Mouse (Mus musculus) midbrain, embryonic 14.5 days (tissue): ENCODE results near the gene Fam196b. TPM values are rescaled to one million over a fixed set of nuclear protein-coding genes. Genes with fewer than 3 reads are reported as not detected.
A peak's percentile ranks its signal among the peaks of the same experiment; 100 is the strongest.

ENCODE experiments used
- ATAC-seq: fragments of 200-750 bp; cut with Nextera tagmentation; 2 replicates; pipeline ENCODE4 v1.8.0; 2017; ENCODE audit warnings: moderate number of reproducible peaks, moderate library complexity; ENCODE audit not compliant: low FRiP score, low TSS enrichment
- DNase-seq: peaks from one replicate; pipeline ENCODE4 v3.0.0-alpha.2; 2015
- H3K27ac ChIP-seq: fragments of 300-500 bp; sonication (generic); replicated peaks from 2 replicates; pipeline ENCODE4 v1.5.1; 2014; ENCODE audit warnings: mild to moderate bottlenecking, low read depth, low read length, moderate library complexity
- H3K27me3 ChIP-seq: fragments of 300-500 bp; sonication (generic); 2 replicates; pipeline ENCODE4 v1.6.1; 2014; ENCODE audit warnings: low read length, control low read depth, mixed read lengths; ENCODE audit not compliant: control insufficient read depth, insufficient read depth
- H3K36me3 ChIP-seq: fragments of 300-500 bp; sonication (generic); 2 replicates; pipeline ENCODE4 v1.6.1; 2014; ENCODE audit warnings: low read length, control low read depth; ENCODE audit not compliant: control insufficient read depth, insufficient read depth
- H3K4me1 ChIP-seq: fragments of 300-500 bp; sonication (generic); 2 replicates; pipeline ENCODE4 v1.6.1; 2014; ENCODE audit warnings: mild to moderate bottlenecking, antibody characterized with exemption, low read length, control low read depth; ENCODE audit not compliant: control insufficient read depth, insufficient read depth
- H3K4me2 ChIP-seq: fragments of 300-500 bp; sonication (generic); 2 replicates; pipeline ENCODE4 v1.6.1; 2014; ENCODE audit warnings: mild to moderate bottlenecking, low read length, moderate library complexity
- H3K4me3 ChIP-seq: fragments of 300-500 bp; sonication (generic); replicated peaks from 2 replicates; pipeline ENCODE4 v1.5.1; 2014; ENCODE audit warnings: low read depth, low read length
- H3K9ac ChIP-seq: fragments of 300-500 bp; sonication (generic); replicated peaks from 2 replicates; pipeline ENCODE4 v1.6.1; 2014; ENCODE audit warnings: mild to moderate bottlenecking, low read length, moderate library complexity
- H3K9me3 ChIP-seq: fragments of 300-500 bp; sonication (generic); 2 replicates; pipeline ENCODE4 v1.6.1; 2016; ENCODE audit warnings: low read length, control low read depth, mixed read lengths; ENCODE audit not compliant: control insufficient read depth
- WGBS: fragments of 180-500 bp; shearing (Covaris S2); extraction: QIAGEN DNeasy Blood & Tissue Kit; methylation state at CpG from one replicate; pipeline ENCODE4 v1.1.7; 2014; 5-methylcytosine and 5-hydroxymethylcytosine counted together
- polyA plus RNA-seq: library from polyadenylated mRNA; unstranded; fragments of >200 nt; fragmentation: Nextera tagmentation; extraction: Ambion mirVana; gene quantifications from 2 replicates; pipeline ENCODE4 v1.2.1, GENCODE M21; 2014

Fam196b gene
- polyA plus RNA-seq, 1 experiment from 2014 or later: 3.7 TPM

GRCm38 (mm10) chr11:34431371-34431770 is 116.7 kb downstream of the Fam196b start:
- H3K36me3 ChIP-seq: no peaks in the 10 kb centered on the region
- no peak overlapping the region for H3K9ac ChIP-seq
- no peak overlapping the region for H3K27ac ChIP-seq
- 76% methylated on average over 5 of the region's 5 CpGs for WGBS
- no peaks in the 10 kb centered on the region for H3K4me1 ChIP-seq
- DNase-seq: no peak
- no peaks in the 10 kb centered on the region for H3K27me3 ChIP-seq
- no peak for ATAC-seq
- H3K9me3 ChIP-seq: no peaks in the 10 kb centered on the region
- no peak overlapping the region for H3K4me3 ChIP-seq
- no peak overlapping the region for H3K4me2 ChIP-seq

DNA sequence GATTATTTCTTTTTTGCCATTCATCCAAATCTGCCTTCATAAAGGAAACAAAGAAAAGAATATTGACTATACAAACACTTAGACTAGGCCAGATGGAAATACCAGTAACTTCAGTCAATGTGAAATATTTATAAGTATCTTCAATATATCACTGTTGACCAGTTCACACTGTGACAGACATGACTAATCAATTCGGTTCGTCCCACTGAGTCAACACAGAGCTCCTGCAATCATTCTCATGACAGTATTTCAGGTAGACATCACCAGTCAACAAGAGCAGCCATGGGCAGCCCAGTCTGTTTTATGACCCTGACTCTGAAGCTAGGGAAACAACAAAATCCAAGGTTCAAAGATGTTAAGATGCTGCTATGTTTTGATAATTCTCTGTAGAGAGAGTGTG is 117.4 kb downstream of the Fam196b start:
- DNase-seq (no peak), ATAC-seq (no peak)
- H3K4me3 ChIP-seq: no peak overlapping the region
- WGBS: 90% methylated on average over 2 of the region's 2 CpGs
- no peaks in the 10 kb centered on the region for H3K4me1 ChIP-seq
- H3K9me3 ChIP-seq: no peaks in the 10 kb centered on the region
- H3K27me3 ChIP-seq: no peaks in the 10 kb centered on the region
- no peaks in the 10 kb centered on the region for H3K36me3 ChIP-seq
- no peak overlapping the region for H3K4me2 ChIP-seq
- H3K9ac ChIP-seq: no peak overlapping the region
- no peak overlapping the region for H3K27ac ChIP-seq

- WGBS: 48% methylated on average over 1 of the region's 1 CpGs
- no peaks in the 10 kb centered on the region for H3K36me3 ChIP-seq
- H3K9ac ChIP-seq: no peak overlapping the region
- no peaks in the 10 kb centered on the region for H3K9me3 ChIP-seq
- ATAC-seq (no peak), DNase-seq (no peak)
- no peak overlapping the region for H3K27ac ChIP-seq
- no peak overlapping the region for H3K4me3 ChIP-seq
- H3K27me3 ChIP-seq: no peaks in the 10 kb centered on the region
- no peaks in the 10 kb centered on the region for H3K4me1 ChIP-seq
- no peak overlapping the region for H3K4me2 ChIP-seq
These were observed 122.8 kb downstream of the Fam196b start for GRCm38 (mm10) chr11:34437446-34437845.

DNA sequence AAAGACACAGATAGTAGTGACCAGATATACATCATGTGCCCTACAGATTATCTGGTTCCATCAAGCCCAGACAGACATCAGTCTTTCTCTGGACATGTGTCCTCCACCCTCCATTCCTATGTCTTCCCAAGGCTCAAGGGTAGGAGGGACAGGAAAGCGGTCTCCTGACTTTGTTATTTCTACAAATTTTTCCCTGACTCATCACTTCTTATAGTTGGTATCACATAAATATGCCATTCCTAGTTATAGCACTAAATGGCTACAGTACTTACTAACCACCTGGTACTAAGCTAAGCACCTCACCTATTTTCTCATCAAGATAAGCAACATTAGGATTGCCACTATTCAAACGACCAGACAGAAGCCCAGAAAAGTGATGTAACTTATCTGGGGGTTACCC is 123.8 kb downstream of the Fam196b start:
- WGBS: 70% methylated on average over 2 of the region's 2 CpGs

GRCm38 (mm10) chr11:34447891-34448290 is 133.3 kb downstream of the Fam196b start:
- H3K4me1 ChIP-seq: no peaks in the 10 kb centered on the region
- H3K27ac ChIP-seq: no peak overlapping the region
- WGBS: 49% methylated on average over 4 of the region's 4 CpGs
- H3K27me3 ChIP-seq: no peaks in the 10 kb centered on the region
- no peak overlapping the region for H3K4me3 ChIP-seq
- H3K9ac ChIP-seq: no peak overlapping the region
- DNase-seq: peak; percentile 62
- no peak overlapping the region for H3K4me2 ChIP-seq
- no peaks in the 10 kb centered on the region for H3K9me3 ChIP-seq
- ATAC-seq: no peak
- no peaks in the 10 kb centered on the region for H3K36me3 ChIP-seq

More for the DNA sequence above, 123.8 kb downstream of the Fam196b start:
- no peaks in the 10 kb centered on the region for H3K4me1 ChIP-seq
- H3K9ac ChIP-seq: no peak overlapping the region
- H3K4me3 ChIP-seq: no peak overlapping the region
- no peak overlapping the region for H3K27ac ChIP-seq
- no peaks in the 10 kb centered on the region for H3K9me3 ChIP-seq
- H3K27me3 ChIP-seq: no peaks in the 10 kb centered on the region
- no peak overlapping the region for H3K4me2 ChIP-seq
- ATAC-seq (no peak), DNase-seq (no peak)
- H3K36me3 ChIP-seq: no peaks in the 10 kb centered on the region

DNA sequence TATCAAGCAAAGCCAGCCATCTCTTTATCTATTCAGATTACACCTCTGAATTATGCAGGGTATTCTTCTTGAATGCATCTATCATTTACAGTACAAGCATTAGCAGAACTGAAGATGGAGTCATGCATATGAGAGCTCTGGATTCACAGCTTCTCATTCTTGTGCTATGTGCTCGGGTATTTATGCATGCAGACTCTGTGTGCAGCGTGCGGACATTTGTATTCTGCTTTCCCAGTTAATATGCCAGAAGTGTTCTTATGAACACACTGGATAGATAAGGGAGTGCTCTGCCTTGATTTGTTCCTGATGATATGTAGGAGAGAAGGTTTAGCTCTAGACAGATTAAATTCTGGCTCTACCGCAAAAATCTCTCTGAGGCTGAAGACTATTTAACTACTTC is 135.3 kb downstream of the Fam196b start:
- 71% methylated on average over 4 of the region's 4 CpGs for WGBS
- Histone ChIP-seq H3K9ac (no peak overlapping the region), H3K4me1 (no peaks in the 10 kb centered on the region), H3K4me2 (no peak overlapping the region), H3K27me3 (no peaks in the 10 kb centered on the region), H3K4me3 (no peak overlapping the region), H3K36me3 (no peaks in the 10 kb centered on the region), H3K27ac (0 out of 2 replicates have a peak overlapping the region, but pooled peaks have one; percentile 20), H3K9me3 (no peaks in the 10 kb centered on the region)
- ATAC-seq (no peak), DNase-seq (peak; percentile 28)

- Histone ChIP-seq H3K9ac (no peak overlapping the region), H3K27me3 (no peaks in the 10 kb centered on the region), H3K4me2 (no peak overlapping the region), H3K4me3 (no peak overlapping the region), H3K9me3 (no peaks in the 10 kb centered on the region), H3K27ac (no peak overlapping the region), H3K36me3 (no peaks in the 10 kb centered on the region), H3K4me1 (no peaks in the 10 kb centered on the region)
- ATAC-seq (no peak), DNase-seq (no peak)
- 56% methylated on average over 1 of the region's 1 CpGs for WGBS
These were observed 152.4 kb downstream of the Fam196b start for GRCm38 (mm10) chr11:34467056-34467455.

- Histone ChIP-seq H3K9me3 (no peaks in the 10 kb centered on the region), H3K9ac (no peak overlapping the region), H3K4me3 (no peak overlapping the region), H3K36me3 (no peaks in the 10 kb centered on the region), H3K4me1 (no peaks in the 10 kb centered on the region), H3K27me3 (no peaks in the 10 kb centered on the region), H3K4me2 (no peak overlapping the region), H3K27ac (peak overlapping the region; percentile 5; the same call in 1 of the 2 replicates)
- DNase-seq (peak; percentile 77), ATAC-seq (no peak; the same call in 1 of the 2 replicates)
- WGBS: 32% methylated on average over 3 of the region's 3 CpGs
These were observed 153.9 kb downstream of the Fam196b start for GRCm38 (mm10) chr11:34468571-34468970.

DNA sequence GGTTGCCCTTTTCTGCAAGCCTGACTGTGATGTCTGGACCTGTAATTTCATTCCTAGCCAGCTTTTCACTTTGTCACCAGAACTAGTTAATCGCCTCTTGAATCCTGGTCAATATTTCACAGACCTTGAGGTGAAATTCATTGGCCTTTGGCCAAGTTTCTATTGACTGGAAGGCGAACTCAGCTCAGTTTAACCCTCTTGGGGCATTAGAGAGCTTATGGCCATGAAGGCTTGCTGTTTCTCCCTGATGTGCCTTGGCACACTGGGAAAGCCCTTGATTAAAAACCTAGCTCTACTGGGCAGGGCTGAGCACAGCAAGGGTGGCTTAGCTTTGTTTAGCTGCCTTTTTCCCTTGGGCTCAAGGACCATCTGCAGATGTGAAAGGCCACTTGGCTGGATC is 155.2 kb downstream of the Fam196b start:
- no peaks in the 10 kb centered on the region for H3K36me3 ChIP-seq
- H3K4me2 ChIP-seq: no peak overlapping the region
- no peak overlapping the region for H3K4me3 ChIP-seq
- no peaks in the 10 kb centered on the region for H3K4me1 ChIP-seq
- ATAC-seq (no peak), DNase-seq (peak; percentile 29)
- H3K9me3 ChIP-seq: no peaks in the 10 kb centered on the region
- H3K27ac ChIP-seq: no peak overlapping the region
- 74% methylated on average over 2 of the region's 2 CpGs for WGBS
- no peaks in the 10 kb centered on the region for H3K27me3 ChIP-seq
- H3K9ac ChIP-seq: no peak overlapping the region
